15 mouse cellular contexts compared by ENCODE assay signal in genomic region chr9:82815257-82815785, GRCm38 (mm10).
"Had no signal": no experiment of that assay in that cellular context is flagged by ENCODE, and none has a peak within 500 bp of the region (broad histone marks: within the 10 kb centered on the region; RNA-seq: fewer than 3 reads in every experiment).

No protein-coding gene starts in this region.

- H3K9me3 ChIP-seq: midbrain, embryonic 10.5 days; midbrain, embryonic 12.5 days; neural tube, embryonic 13.5 days; neural tube, embryonic 15.5 days had no signal

- H3K36me3 ChIP-seq: midbrain, embryonic 10.5 days; midbrain, embryonic 12.5 days; neural tube, embryonic 13.5 days; neural tube, embryonic 15.5 days had no signal

- H3K4me2 ChIP-seq: lung, embryonic 14.5 days; midbrain, embryonic 12.5 days; neural tube, embryonic 13.5 days; neural tube, embryonic 15.5 days had no signal

- H3K9ac ChIP-seq: lung, embryonic 14.5 days; midbrain, embryonic 12.5 days; neural tube, embryonic 13.5 days; neural tube, embryonic 15.5 days had no signal

- H3K4me3 ChIP-seq: midbrain, embryonic 10.5 days; midbrain, embryonic 12.5 days; myocyte; neural tube, embryonic 13.5 days; neural tube, embryonic 15.5 days had no signal

- H3K4me1 ChIP-seq: midbrain, embryonic 12.5 days; neural tube, embryonic 13.5 days; neural tube, embryonic 15.5 days had no signal

- H3K27me3 ChIP-seq: midbrain, embryonic 12.5 days; neural tube, embryonic 13.5 days; neural tube, embryonic 15.5 days had no signal

- H3K27ac ChIP-seq: midbrain, embryonic 10.5 days; midbrain, embryonic 12.5 days; neural tube, embryonic 13.5 days; neural tube, embryonic 15.5 days had no signal

- DNase-seq: lung, postnatal 10 days; lung, postnatal 4 days; right cerebral cortex, adult 18-20 months; right cerebral cortex, postnatal 25 days; right cerebral cortex, postnatal 4 days; spleen, adult 18-20 months; thymus, adult 18-20 months; thymus, postnatal 14 days; thymus, postnatal 36 days had no signal
